8 mouse cellular contexts compared by ENCODE assay signal in the genomic region with DNA sequence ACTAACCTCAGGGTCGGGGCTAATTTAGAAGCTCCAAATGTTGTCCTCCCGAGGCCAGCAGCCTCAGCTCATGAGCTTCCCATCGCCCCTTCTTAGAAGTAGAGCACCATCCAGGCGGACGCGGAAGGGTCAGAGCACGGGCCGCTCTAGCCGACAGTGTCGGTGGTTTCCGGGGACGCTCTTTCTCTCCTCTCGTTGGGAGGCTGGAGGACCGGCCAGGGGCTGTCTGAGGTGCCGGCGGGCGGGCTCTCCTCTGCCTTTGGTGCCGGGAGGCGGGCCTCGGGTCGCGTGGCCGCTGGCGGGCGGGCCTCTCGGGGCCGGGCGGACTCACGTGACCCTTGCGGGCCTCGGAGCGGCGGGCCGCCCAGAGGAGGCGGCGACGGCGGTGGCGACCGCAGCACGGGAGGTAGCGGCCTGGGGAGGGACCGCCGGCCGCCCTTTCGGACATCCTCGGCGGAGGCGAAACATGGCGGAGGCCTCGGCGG. TPM values are rescaled to one million over a fixed set of nuclear protein-coding genes. Genes with fewer than 3 reads are reported as not detected.
DNase-seq lines count a peak whose midpoint lies in the region; ATAC-seq and TF ChIP-seq lines count a peak whose summit lies in the region.

Gene Polr3c, minus strand, starts transcription at position 286 of the 485 bp plus-strand sequence.
Gene Rnf115, plus strand, starts transcription at position 322 of the 485 bp plus-strand sequence.

- no peaks in the 10 kb centered on the region for H3K27me3 ChIP-seq in embryonic facial prominence, embryonic 13.5 days
- H3K27me3 ChIP-seq in heart, adult 2 months (ENCODE audit: control insufficient read depth, insufficient read depth, low read length): no peaks in the 10 kb centered on the region
- no peaks in the 10 kb centered on the region for H3K27me3 ChIP-seq in limb, embryonic 13.5 days
- no peaks in the 10 kb centered on the region for H3K27me3 ChIP-seq in midbrain, embryonic 16.5 days (ENCODE audit: control insufficient read depth, insufficient read depth, low read depth, low read length)

- no peak for TF ChIP-seq CTCF in heart, adult 2 months (IDR thresholded peaks at IDR 0.05)

- peaks cover 10% of the 10 kb centered on the region for H3K79me2 ChIP-seq in heart, adult 2 months (replicated peaks; ENCODE audit: control insufficient read depth, insufficient read depth, low read length)

- intact Hi-C loops in heart, adult 2 months (cut with DNase I): loop anchor here (5.0 kb wide), 2 partner anchors 35 to 85 kb away; no protein-coding TSS in a partner anchor

- peak within 1 kb of the TSS; percentile 91 for H3K9ac ChIP-seq in embryonic facial prominence, embryonic 13.5 days
- peak within 1 kb of the TSS; percentile 96 for H3K9ac ChIP-seq in heart, adult 2 months (ENCODE audit: low read depth, low read length)
- peak within 1 kb of the TSS; percentile 91 for H3K9ac ChIP-seq in limb, embryonic 13.5 days
- H3K9ac ChIP-seq in midbrain, embryonic 16.5 days (ENCODE audit: low read depth, low read length): peak within 1 kb of the TSS; percentile 81

- peak within 1 kb of the TSS; percentile 92 for H3K27ac ChIP-seq in embryonic facial prominence, embryonic 13.5 days
- peak within 1 kb of the TSS; percentile 90 for H3K27ac ChIP-seq in heart, adult 2 months
- peak within 1 kb of the TSS; percentile 80; the same call in 1 of the 2 replicates for H3K27ac ChIP-seq in limb, embryonic 13.5 days
- H3K27ac ChIP-seq in midbrain, embryonic 16.5 days (ENCODE audit: low read length): peak within 1 kb of the TSS; percentile 83

- peak; percentile 87 for TF ChIP-seq POLR2A in heart, adult 2 months (IDR thresholded peaks at IDR 0.05; ENCODE audit: insufficient read depth, low read depth, low read length)

- H3K4me1 ChIP-seq in embryonic facial prominence, embryonic 13.5 days: peaks cover 20% of the 10 kb centered on the region
- H3K4me1 ChIP-seq in heart, adult 2 months (ENCODE audit: control insufficient read depth, insufficient read depth, low read length): peaks cover 2% of the 10 kb centered on the region
- peaks cover 22% of the 10 kb centered on the region for H3K4me1 ChIP-seq in limb, embryonic 13.5 days
- peaks cover 30% of the 10 kb centered on the region for H3K4me1 ChIP-seq in midbrain, embryonic 16.5 days (ENCODE audit: control insufficient read depth, insufficient read depth, low read length)

- peak within 1 kb of the TSS; percentile 91 for H3K4me3 ChIP-seq in embryonic facial prominence, embryonic 13.5 days
- H3K4me3 ChIP-seq in heart, adult 2 months: peak within 1 kb of the TSS; percentile 98
- H3K4me3 ChIP-seq in limb, embryonic 13.5 days: peak within 1 kb of the TSS; percentile 92
- peak within 1 kb of the TSS; percentile 71 for H3K4me3 ChIP-seq in midbrain, embryonic 16.5 days (ENCODE audit: low read depth, low read length)

- WGBS in embryonic facial prominence, embryonic 13.5 days: 0% methylated on average over 41 of the region's 52 CpGs
- WGBS in heart, adult 2 months: under 1% methylated on average over 40 of the region's 52 CpGs
- WGBS in limb, embryonic 13.5 days: under 1% methylated on average over 50 of the region's 52 CpGs
- WGBS in midbrain, embryonic 16.5 days: under 1% methylated on average over 51 of the region's 52 CpGs

- peak; percentile 97 for ATAC-seq in embryonic facial prominence, embryonic 13.5 days (ENCODE audit: insufficient number of reproducible peaks, insufficient read depth, low FRiP score, low TSS enrichment, low read depth)
- ATAC-seq in limb, embryonic 13.5 days (ENCODE audit: low FRiP score, low read depth): peak; percentile 98
- peak; percentile 98 for ATAC-seq in midbrain, embryonic 16.5 days

- peak within 1 kb of the TSS; percentile 66 for H3K4me2 ChIP-seq in embryonic facial prominence, embryonic 13.5 days
- H3K4me2 ChIP-seq in limb, embryonic 13.5 days (replicated peaks): peak within 1 kb of the TSS; percentile 76
- H3K4me2 ChIP-seq in midbrain, embryonic 16.5 days (ENCODE audit: low read length): peak within 1 kb of the TSS; percentile 82

- TF ChIP-seq EP300 in heart, adult 2 months (IDR thresholded peaks at IDR 0.05; ENCODE audit: insufficient read depth, low read depth, low read length): peak; percentile 67; the same call in 1 of the 2 replicates

- peaks cover 18% of the 10 kb centered on the region for H3K36me3 ChIP-seq in embryonic facial prominence, embryonic 13.5 days
- peaks cover 12% of the 10 kb centered on the region for H3K36me3 ChIP-seq in heart, adult 2 months (ENCODE audit: control insufficient read depth, insufficient read depth, low read length)
- H3K36me3 ChIP-seq in limb, embryonic 13.5 days: peaks cover 18% of the 10 kb centered on the region
- H3K36me3 ChIP-seq in midbrain, embryonic 16.5 days (ENCODE audit: control insufficient read depth, insufficient read depth, low read length): peaks cover 7% of the 10 kb centered on the region; the same call in 1 of the 2 replicates

- no peaks in the 10 kb centered on the region for H3K9me3 ChIP-seq in embryonic facial prominence, embryonic 13.5 days
- no peaks in the 10 kb centered on the region for H3K9me3 ChIP-seq in limb, embryonic 13.5 days
- no peaks in the 10 kb centered on the region for H3K9me3 ChIP-seq in midbrain, embryonic 16.5 days (replicated peaks; ENCODE audit: control insufficient read depth, low read length, poor library complexity, severe bottlenecking)

- DNase-seq in 3134 (ENCODE audit: extremely low read depth, insufficient read length, low spot score): peak; percentile 96
- peak; percentile 99 for DNase-seq in adrenal gland, postnatal 36 days
- peak; percentile 98 to 99 for DNase-seq in heart, adult 2 months
- DNase-seq in kidney, adult 8-10 months: peak; percentile 97
- DNase-seq in spleen, postnatal 10 days (ENCODE audit: low spot score in 2 of 2): peak; percentile 94 to 95

RNA-seq across cellular contexts. Expression of gene Polr3c, which starts in this region (rescaled TPM):
- 10 to 100 TPM; 24.4 to 32.0 TPM for total RNA-seq in adrenal gland, postnatal 36 days (2021)
- 33.3 and 34.5 TPM in 2 replicates for polyA plus RNA-seq in embryonic facial prominence, embryonic 13.5 days (2015; fragmentation: Nextera tagmentation; extraction: Ambion mirVana)
- total RNA-seq in heart, adult 2 months (2021): 10 to 100 TPM; 22.4 to 24.4 TPM
- 21.2 and 33.5 TPM in 2 replicates for polyA plus RNA-seq in heart, adult 2 months (2012; rRNA removed)
- polyA plus RNA-seq in limb, embryonic 13.5 days (2015; fragmentation: Nextera tagmentation; extraction: Ambion mirVana): 33.5 and 36.4 TPM in 2 replicates
- 33.3 and 34.0 TPM in 2 replicates for polyA plus RNA-seq in midbrain, embryonic 16.5 days (2015; fragmentation: Nextera tagmentation; extraction: Ambion mirVana)

RNA-seq across cellular contexts. Expression of gene Rnf115, which starts in this region (rescaled TPM):
- total RNA-seq in adrenal gland, postnatal 36 days (2021): 10 to 100 TPM; 37.4 to 43.1 TPM
- 47.9 and 53.1 TPM in 2 replicates for polyA plus RNA-seq in embryonic facial prominence, embryonic 13.5 days (2015; fragmentation: Nextera tagmentation; extraction: Ambion mirVana)
- total RNA-seq in heart, adult 2 months (2021): 10 to 100 TPM; 22.6 to 25.4 TPM
- polyA plus RNA-seq in heart, adult 2 months (2012; rRNA removed): 11.4 and 19.7 TPM in 2 replicates
- 53.0 and 53.1 TPM in 2 replicates for polyA plus RNA-seq in limb, embryonic 13.5 days (2015; fragmentation: Nextera tagmentation; extraction: Ambion mirVana)
- 71.4 and 75.8 TPM in 2 replicates for polyA plus RNA-seq in midbrain, embryonic 16.5 days (2015; fragmentation: Nextera tagmentation; extraction: Ambion mirVana)

Comparison
In these comparisons a context has a peak if more than half of its experiments do, and no peak if none do; other contexts are left out.
1. Peak in every context shown above with its lines: DNase-seq, ATAC-seq, H3K4me3 ChIP-seq and H3K27ac ChIP-seq.